ENCODE assay signal across 9 mouse cellular contexts in the genomic region with DNA sequence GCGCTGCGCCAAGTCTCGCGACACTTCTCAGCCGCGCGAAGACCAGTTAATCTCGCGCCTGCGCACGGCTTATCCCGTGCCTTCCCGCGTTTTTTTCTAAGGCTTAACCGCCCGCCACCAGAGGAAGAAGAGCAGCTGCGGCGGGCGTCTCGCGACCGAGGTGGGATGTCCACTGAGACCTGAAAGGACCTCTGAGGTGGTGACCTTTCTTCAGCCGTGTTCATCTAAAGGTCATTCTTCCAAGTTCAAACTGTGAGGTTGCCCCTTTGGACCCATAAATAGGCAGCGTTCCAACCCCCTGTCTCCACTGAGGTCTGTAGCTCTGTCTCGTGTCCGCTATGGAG. TPM values are rescaled to one million over a fixed set of nuclear protein-coding genes. Genes with fewer than 3 reads are reported as not detected.
DNase-seq lines count a peak whose midpoint lies in the region; ATAC-seq and TF ChIP-seq lines count a peak whose summit lies in the region.
"Had no signal": no experiment of that assay in that cellular context is flagged by ENCODE, and none has a peak within 500 bp of the region (broad histone marks: within the 10 kb centered on the region; RNA-seq: fewer than 3 reads in every experiment).

No protein-coding gene starts in this region.

- peaks cover 10% of the 10 kb centered on the region for H3K9me3 ChIP-seq in heart, embryonic 16.5 days (replicated peaks; ENCODE audit: control insufficient read depth, low read length)
- H3K9me3 ChIP-seq in hindbrain, embryonic 11.5 days (ENCODE audit: control insufficient read depth, low read length) = no peaks in the 10 kb centered on the region
- H3K9me3 ChIP-seq in midbrain, embryonic 10.5 days (replicated peaks) = peaks cover 8% of the 10 kb centered on the region; the same call in 1 of the 2 replicates

- H3K27ac ChIP-seq in heart, embryonic 16.5 days (ENCODE audit: low read length) = no peak overlapping the region
- H3K27ac ChIP-seq in bone marrow macrophage, adult 2 months (ENCODE audit: insufficient read depth, low read depth, low read length) = no peak overlapping the region
- no peak overlapping the region for H3K27ac ChIP-seq in hindbrain, embryonic 11.5 days (ENCODE audit: low read depth, low read length)
- peak overlapping the region; percentile 93; the same call in 1 of the 2 replicates for H3K27ac ChIP-seq in midbrain, embryonic 10.5 days (replicated peaks)

- peaks cover 7% of the 10 kb centered on the region for H3K4me1 ChIP-seq in heart, embryonic 16.5 days (ENCODE audit: control insufficient read depth, insufficient read depth, low read length)
- peaks cover 3% of the 10 kb centered on the region; the same call in 1 of the 2 replicates for H3K4me1 ChIP-seq in bone marrow macrophage, adult 2 months (ENCODE audit: control insufficient read depth, insufficient read depth, low read length)
- H3K4me1 ChIP-seq in hindbrain, embryonic 11.5 days (replicated peaks; ENCODE audit: control insufficient read depth, insufficient read depth, low read length) = peaks cover 26% of the 10 kb centered on the region
- peaks cover 38% of the 10 kb centered on the region for H3K4me1 ChIP-seq in midbrain, embryonic 10.5 days

- no peak for TF ChIP-seq POLR2A in bone marrow macrophage, adult 2 months (IDR thresholded peaks at IDR 0.05; ENCODE audit: borderline replicate concordance, low read depth, low read length)

- no peak for DNase-seq in heart, postnatal 4 days
- no peak for DNase-seq in hindbrain, embryonic 11.5 days (ENCODE audit: low spot score)
- no peak for DNase-seq in midbrain, embryonic 10.5 days (ENCODE audit: low spot score)
- no peak for DNase-seq in MN1 (ENCODE audit: low spot score)
- no peak for DNase-seq in embryo, embryonic 9.5 days (ENCODE audit: extremely low spot score)
- no peak for DNase-seq in layer of hippocampus, postnatal 36 days

- peak overlapping the region; percentile 95 for H3K4me2 ChIP-seq in heart, embryonic 16.5 days (ENCODE audit: low read depth, low read length)
- H3K4me2 ChIP-seq in hindbrain, embryonic 11.5 days (replicated peaks; ENCODE audit: low read depth, low read length) = peak overlapping the region; percentile 23; the same call in 1 of the 2 replicates

- H3K9ac ChIP-seq in heart, embryonic 16.5 days (ENCODE audit: low read length) = no peak overlapping the region
- H3K9ac ChIP-seq in hindbrain, embryonic 11.5 days (ENCODE audit: low read depth, low read length) = no peak overlapping the region

- ATAC-seq in heart, embryonic 16.5 days (replicated peaks; ENCODE audit: extremely low read depth, insufficient read depth, low FRiP score) = no peak
- no peak for ATAC-seq in hindbrain, embryonic 11.5 days (ENCODE audit: low FRiP score)

- TF ChIP-seq CTCF in bone marrow macrophage, adult 2 months (IDR thresholded peaks at IDR 0.05; ENCODE audit: low read depth, low read length) = no peak

- WGBS in heart, embryonic 16.5 days = 23% methylated on average over 26 of the region's 26 CpGs
- 23% methylated on average over 26 of the region's 26 CpGs for WGBS in hindbrain, embryonic 11.5 days
- 26% methylated on average over 26 of the region's 26 CpGs for WGBS in midbrain, embryonic 10.5 days

- H3K4me3 ChIP-seq in heart, embryonic 16.5 days (ENCODE audit: low read length) = peak overlapping the region; percentile 65
- peak overlapping the region; percentile 55 for H3K4me3 ChIP-seq in bone marrow macrophage, adult 2 months (ENCODE audit: insufficient read depth, low read length)
- peak overlapping the region; percentile 72 for H3K4me3 ChIP-seq in hindbrain, embryonic 11.5 days (ENCODE audit: low read depth, low read length)
- peak overlapping the region; percentile 66 for H3K4me3 ChIP-seq in midbrain, embryonic 10.5 days

- H3K27me3 ChIP-seq in heart, embryonic 16.5 days (ENCODE audit: control insufficient read depth, insufficient read depth, low read length) = no peaks in the 10 kb centered on the region; the same call in 1 of the 2 replicates
- H3K27me3 ChIP-seq in hindbrain, embryonic 11.5 days (ENCODE audit: control insufficient read depth, insufficient read depth, low read length) = no peaks in the 10 kb centered on the region
- H3K27me3 ChIP-seq in midbrain, embryonic 10.5 days (ENCODE audit: low read depth, poor library complexity, severe bottlenecking) = peaks cover 26% of the 10 kb centered on the region

- H3K36me3 ChIP-seq in heart, embryonic 16.5 days (ENCODE audit: control insufficient read depth, insufficient read depth) = no peaks in the 10 kb centered on the region
- H3K36me3 ChIP-seq in hindbrain, embryonic 11.5 days (ENCODE audit: control insufficient read depth, insufficient read depth, low read length) = no peaks in the 10 kb centered on the region
- peaks cover 33% of the 10 kb centered on the region for H3K36me3 ChIP-seq in midbrain, embryonic 10.5 days

RNA-seq across cellular contexts. Expression of a gene that starts 0.4 kb away (rescaled TPM):
- 2.0 and 2.2 TPM in 2 replicates for polyA plus RNA-seq in heart, embryonic 16.5 days (2015; fragmentation: Nextera tagmentation; extraction: Ambion mirVana)
- total RNA-seq in heart, postnatal 4 days (2021) = 1 to 10 TPM in 1 of 2 experiments, under 1 TPM in 1; 0.26 to 1.3 TPM
- polyA plus RNA-seq in bone marrow macrophage, adult 2 months (2012; ENCODE audit: insufficient read depth, insufficient read length, missing spikeins) = 3.0 and 4.0 TPM in 2 replicates
- 3.0 and 3.5 TPM in 2 replicates for polyA plus RNA-seq in hindbrain, embryonic 11.5 days (2014; fragmentation: Nextera tagmentation; extraction: Ambion mirVana)
- 2.5 and 4.4 TPM in 2 replicates for polyA plus RNA-seq in midbrain, embryonic 10.5 days (2016; fragmentation: Nextera tagmentation; extraction: Ambion mirVana)
- total RNA-seq in layer of hippocampus, postnatal 36 days (2021) = 1 to 10 TPM in 1 of 2 experiments, under 1 TPM in 1; 0.77 to 1.3 TPM
- total RNA-seq: CH12.LX had no signal

RNA-seq across cellular contexts. Expression of a gene that starts 0.6 kb away (rescaled TPM):
- polyA plus RNA-seq in heart, embryonic 16.5 days (2015; fragmentation: Nextera tagmentation; extraction: Ambion mirVana) = 5.7 and 7.7 TPM in 2 replicates
- 1 to 10 TPM; 2.3 to 2.5 TPM for total RNA-seq in heart, postnatal 4 days (2021)
- 2.9 and 3.3 TPM in 2 replicates for polyA plus RNA-seq in bone marrow macrophage, adult 2 months (2012; ENCODE audit: insufficient read depth, insufficient read length, missing spikeins)
- 20.8 and 23.9 TPM in 2 replicates for polyA plus RNA-seq in hindbrain, embryonic 11.5 days (2014; fragmentation: Nextera tagmentation; extraction: Ambion mirVana)
- polyA plus RNA-seq in midbrain, embryonic 10.5 days (2016; fragmentation: Nextera tagmentation; extraction: Ambion mirVana) = 42.9 and 68.5 TPM in 2 replicates
- 1 to 10 TPM; 2.1 to 3.1 TPM for total RNA-seq in layer of hippocampus, postnatal 36 days (2021)
- total RNA-seq: CH12.LX had no signal

RNA-seq across cellular contexts. Expression of a gene that starts 0.6 kb away (rescaled TPM):
- polyA plus RNA-seq in heart, embryonic 16.5 days (2015; fragmentation: Nextera tagmentation; extraction: Ambion mirVana) = 0.09 and 0.10 TPM in 2 replicates
- total RNA-seq in heart, postnatal 4 days (2021) = not detected
- polyA plus RNA-seq in bone marrow macrophage, adult 2 months (2012; ENCODE audit: insufficient read depth, insufficient read length, missing spikeins) = not detected in 2 replicates
- polyA plus RNA-seq in hindbrain, embryonic 11.5 days (2014; fragmentation: Nextera tagmentation; extraction: Ambion mirVana) = 0.06 TPM in 2 replicates
- 0.10 TPM in 2 replicates for polyA plus RNA-seq in midbrain, embryonic 10.5 days (2016; fragmentation: Nextera tagmentation; extraction: Ambion mirVana)
- not detected for total RNA-seq in layer of hippocampus, postnatal 36 days (2021)
- total RNA-seq: CH12.LX had no signal

RNA-seq across cellular contexts. Expression of a gene that starts 7.8 kb away (rescaled TPM):
- 0.45 and 0.65 TPM in 2 replicates for polyA plus RNA-seq in heart, embryonic 16.5 days (2015; fragmentation: Nextera tagmentation; extraction: Ambion mirVana)
- under 1 TPM; 0.36 to 0.76 TPM for total RNA-seq in heart, postnatal 4 days (2021)
- not detected in 2 replicates for polyA plus RNA-seq in bone marrow macrophage, adult 2 months (2012; ENCODE audit: insufficient read depth, insufficient read length, missing spikeins)
- polyA plus RNA-seq in hindbrain, embryonic 11.5 days (2014; fragmentation: Nextera tagmentation; extraction: Ambion mirVana) = 4.6 and 6.1 TPM in 2 replicates
- polyA plus RNA-seq in midbrain, embryonic 10.5 days (2016; fragmentation: Nextera tagmentation; extraction: Ambion mirVana) = 7.1 and 7.3 TPM in 2 replicates
- 1 to 10 TPM; 3.2 to 3.7 TPM for total RNA-seq in layer of hippocampus, postnatal 36 days (2021)

RNA-seq across cellular contexts. Expression of a gene that starts 16.6 kb away (rescaled TPM):
- polyA plus RNA-seq in heart, embryonic 16.5 days (2015; fragmentation: Nextera tagmentation; extraction: Ambion mirVana) = 2.2 and 3.0 TPM in 2 replicates
- total RNA-seq in heart, postnatal 4 days (2021) = 1 to 10 TPM; 7.9 to 8.2 TPM
- 83.8 and 85.1 TPM in 2 replicates for polyA plus RNA-seq in bone marrow macrophage, adult 2 months (2012; ENCODE audit: insufficient read depth, insufficient read length, missing spikeins)
- polyA plus RNA-seq in hindbrain, embryonic 11.5 days (2014; fragmentation: Nextera tagmentation; extraction: Ambion mirVana) = 7.0 and 7.1 TPM in 2 replicates
- 6.9 and 7.3 TPM in 2 replicates for polyA plus RNA-seq in midbrain, embryonic 10.5 days (2016; fragmentation: Nextera tagmentation; extraction: Ambion mirVana)
- total RNA-seq in layer of hippocampus, postnatal 36 days (2021) = 10 to 100 TPM; 70.0 to 73.7 TPM
